Mouse (Mus musculus) kidney, adult 2 months (tissue): Measurements from ENCODE around the gene Fgf11. TPM values are rescaled to one million over a fixed set of nuclear protein-coding genes. Genes with fewer than 3 reads are reported as not detected.

ENCODE experiments used
- DNase-seq: peaks from one replicate; pipeline ENCODE4 v3.0.0; 2021
- H3K27ac ChIP-seq: fragments of 200-500 bp; 2 replicates; pipeline ENCODE4 v1.5.1; 2012; ENCODE audit warnings: low read depth, low read length, control low read depth, inconsistent platforms; ENCODE audit not compliant: insufficient read depth
- H3K27me3 ChIP-seq: fragments of 200-500 bp; replicated peaks from 2 replicates; pipeline ENCODE4 v1.6.1; 2012; ENCODE audit warnings: mild to moderate bottlenecking, moderate library complexity, low read length, inconsistent platforms; ENCODE audit not compliant: control insufficient read depth, insufficient read depth
- H3K36me3 ChIP-seq: fragments of 200-500 bp; 2 replicates; pipeline ENCODE4 v1.6.1; 2012; ENCODE audit warnings: mild to moderate bottlenecking, moderate library complexity, low read length, inconsistent platforms; ENCODE audit not compliant: control insufficient read depth, insufficient read depth
- H3K4me1 ChIP-seq: fragments of 200-500 bp; 2 replicates; pipeline ENCODE4 v1.6.1; 2011; ENCODE audit warnings: low read length; ENCODE audit not compliant: control insufficient read depth, insufficient read depth
- H3K4me3 ChIP-seq: fragments of 200-500 bp; 2 replicates; pipeline ENCODE4 v1.5.1; 2011; ENCODE audit warnings: mild to moderate bottlenecking, low read depth, low read length, control low read depth; ENCODE audit not compliant: insufficient read depth
- CTCF ChIP-seq: fragments of 200-500 bp; conservative IDR thresholded peaks from 2 replicates; pipeline ENCODE4 v1.5.1; 2011; ENCODE audit warnings: low read depth, mild to moderate bottlenecking, control low read depth, low read length, moderate library complexity, mixed read lengths; ENCODE audit not compliant: insufficient read depth, insufficient read length
- POLR2A ChIP-seq: fragments of 200-500 bp; IDR thresholded peaks from one replicate; pipeline ENCODE4 v1.6.1; 2011; ENCODE audit warnings: low read depth, low read length, control low read depth
- WGBS: fragments of 180-500 bp; shearing (Covaris S2); methylation state at CpG from one replicate; pipeline ENCODE4 v1.1.7; 2018; 5-methylcytosine and 5-hydroxymethylcytosine counted together
- polyA plus RNA-seq: library from polyadenylated mRNA; depleted of rRNA; stranded (reverse); fragments of >200 nt; gene quantifications from 2 replicates; pipeline ENCODE4 v1.2.3, GENCODE M21; 2012

Gene Fgf11
- polyA plus RNA-seq, 1 experiment, result 2.6 TPM

- H3K4me3 ChIP-seq, result no peak within 1 kb of the TSS
- peaks cover 6% of the 10 kb centered on the region; the same call in 1 of the 2 replicates for H3K4me1 ChIP-seq
- 65% methylated on average over 1 of the region's 1 CpGs for WGBS
- H3K27ac ChIP-seq, result no peak within 1 kb of the TSS
- no peaks in the 10 kb centered on the region for H3K27me3 ChIP-seq
- no peak for DNase-seq
- H3K36me3 ChIP-seq, result no peaks in the 10 kb centered on the region
- TF ChIP-seq CTCF (no peak), POLR2A (no peak)
Measured at GRCm38 (mm10) chr11:69761868-69762267, 39.8 kb downstream of the Fgf11 start, which contains the start of gene Slc35g3. Gene Slc35g3 (minus strand): TSS chr11:69761968.

GRCm38 (mm10) chr11:69760901-69761200, 40.8 kb downstream of the Fgf11 start:
- no peak overlapping the region for H3K27ac ChIP-seq
- H3K36me3 ChIP-seq, result no peaks in the 10 kb centered on the region
- H3K4me3 ChIP-seq, result no peak overlapping the region
- WGBS, result 94% methylated on average over 7 of the region's 7 CpGs
- no peaks in the 10 kb centered on the region for H3K27me3 ChIP-seq
- no peak for DNase-seq
- TF ChIP-seq CTCF, result no peak
- TF ChIP-seq POLR2A, result no peak
- peaks cover 7% of the 10 kb centered on the region; the same call in 1 of the 2 replicates for H3K4me1 ChIP-seq

- Histone ChIP-seq H3K27ac (no peak overlapping the region), H3K27me3 (no peaks in the 10 kb centered on the region), H3K4me3 (no peak overlapping the region), H3K4me1 (peaks cover 7% of the 10 kb centered on the region; the same call in 1 of the 2 replicates), H3K36me3 (no peaks in the 10 kb centered on the region)
- 90% methylated on average over 14 of the region's 14 CpGs for WGBS
- no peak for DNase-seq
- TF ChIP-seq CTCF (no peak), POLR2A (no peak)
Measured at GRCm38 (mm10) chr11:69760160-69760900, 41.3 kb downstream of the Fgf11 start.

DNA sequence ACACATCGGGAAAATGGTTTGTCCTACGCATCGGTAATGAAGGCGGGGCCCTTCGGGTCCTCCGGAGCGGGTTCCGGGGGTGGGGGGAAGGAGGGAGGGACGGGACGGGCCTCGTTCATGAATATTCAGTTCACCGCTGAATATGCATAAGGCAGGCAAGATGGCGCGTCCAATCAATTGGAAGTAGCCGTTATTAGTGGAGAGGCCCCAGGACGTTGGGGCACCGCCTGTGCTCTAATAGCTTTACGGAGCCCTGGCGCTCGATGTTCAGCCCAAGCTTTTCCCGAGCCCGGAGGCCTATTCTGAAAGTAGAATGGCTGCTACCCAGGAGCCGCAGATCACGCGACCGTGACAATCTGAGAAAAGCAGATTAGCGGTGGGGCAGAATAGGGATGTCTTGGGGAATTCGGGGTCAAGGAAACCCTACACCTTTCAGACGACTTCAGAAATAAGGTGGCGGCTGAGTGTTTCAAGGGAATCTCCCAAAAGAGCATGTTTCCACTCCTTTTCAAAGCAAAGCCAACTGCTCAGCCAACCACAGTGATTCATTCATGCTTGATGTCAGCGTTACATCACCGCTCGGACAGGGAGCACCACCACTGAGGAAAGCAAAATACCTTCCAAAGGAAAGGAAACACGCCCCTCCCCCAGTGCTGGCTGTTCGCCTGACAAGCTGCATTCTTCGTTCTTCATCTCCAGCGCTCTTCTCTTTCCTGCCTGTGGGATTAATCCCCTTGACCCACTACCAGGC, 42.5 kb downstream of the Fgf11 start:
- Histone ChIP-seq H3K4me3 (peak overlapping the region; percentile 70), H3K27me3 (no peaks in the 10 kb centered on the region), H3K4me1 (peaks cover 8% of the 10 kb centered on the region; the same call in 1 of the 2 replicates), H3K27ac (peak overlapping the region; percentile 99), H3K36me3 (no peaks in the 10 kb centered on the region)
- TF ChIP-seq POLR2A, result peak; percentile 39
- no peak for TF ChIP-seq CTCF
- WGBS, result under 1% methylated on average over 37 of the region's 37 CpGs
- peak; percentile 96 for DNase-seq

DNA sequence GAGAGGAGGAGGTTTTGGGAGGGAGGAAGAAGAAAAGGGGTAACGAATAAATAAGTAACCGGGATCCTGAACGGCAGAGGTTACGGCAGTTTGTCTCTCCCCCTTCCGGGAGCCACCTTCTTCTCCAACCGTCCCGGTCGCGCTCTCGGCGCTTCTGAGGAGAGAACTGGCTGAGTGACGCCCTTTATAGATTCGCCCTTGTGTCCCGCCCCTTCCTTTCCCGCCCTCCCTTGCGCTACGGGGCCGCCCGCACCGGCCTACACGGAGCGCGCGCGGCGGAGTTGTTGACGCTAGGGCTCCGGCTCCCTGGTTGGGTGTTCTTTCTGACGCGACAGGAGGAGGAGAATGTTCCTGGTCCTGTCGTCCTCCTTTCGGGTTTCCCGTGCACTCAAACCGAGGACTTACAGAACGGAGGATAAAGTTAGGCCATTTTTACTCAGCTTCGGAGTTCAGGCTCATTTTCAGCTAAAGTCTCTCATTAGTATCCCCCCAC, 43.1 kb downstream of the Fgf11 start, which contains the start of gene Polr2a:
Gene Polr2a (minus strand): TSS at position 160 of the 493 bp plus-strand sequence.
- H3K4me3 ChIP-seq, result peak within 1 kb of the TSS; percentile 70
- H3K27ac ChIP-seq, result peak within 1 kb of the TSS; percentile 99
- peaks cover 9% of the 10 kb centered on the region; the same call in 1 of the 2 replicates for H3K4me1 ChIP-seq
- DNase-seq, result peak; percentile 98
- WGBS, result under 1% methylated on average over 36 of the region's 36 CpGs
- TF ChIP-seq CTCF (no peak), POLR2A (peak; percentile 100)
- H3K27me3 ChIP-seq, result no peaks in the 10 kb centered on the region
- H3K36me3 ChIP-seq, result no peaks in the 10 kb centered on the region

DNA sequence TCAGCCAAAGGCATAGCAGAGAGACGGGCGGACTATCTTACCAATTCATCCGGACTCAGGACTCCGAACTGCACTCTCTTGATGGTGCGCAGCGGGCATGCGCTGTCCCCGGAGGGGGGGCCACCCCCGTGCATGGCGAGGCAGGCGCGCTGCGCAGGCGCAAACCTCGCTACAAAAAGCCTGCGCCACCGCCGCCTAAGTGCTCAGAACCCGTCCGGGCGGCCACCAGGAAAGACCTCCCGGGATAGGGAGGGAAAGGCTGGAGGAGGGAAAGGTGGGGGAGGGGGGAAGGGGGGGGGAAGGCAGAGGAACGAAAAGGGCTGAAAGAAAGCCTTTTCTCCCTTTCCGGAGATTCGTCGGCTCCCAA, 43.6 kb downstream of the Fgf11 start:
- under 1% methylated on average over 26 of the region's 26 CpGs for WGBS
- peaks cover 9% of the 10 kb centered on the region; the same call in 1 of the 2 replicates for H3K4me1 ChIP-seq
- H3K4me3 ChIP-seq, result peak overlapping the region; percentile 68
- peak; percentile 98 for DNase-seq
- H3K36me3 ChIP-seq, result no peaks in the 10 kb centered on the region
- no peak for TF ChIP-seq POLR2A
- no peak for TF ChIP-seq CTCF
- H3K27ac ChIP-seq, result peak overlapping the region; percentile 88
- no peaks in the 10 kb centered on the region for H3K27me3 ChIP-seq
